Mouse (Mus musculus) granulocyte monocyte progenitor cell, adult 5-6 weeks (primary cell): ENCODE measurements around the gene Helq. TPM values are rescaled to one million over a fixed set of nuclear protein-coding genes. Genes with fewer than 3 reads are reported as not detected.

Experiments used
- ATAC-seq: replicated peaks from 2 replicates; pipeline ENCODE4 v1.8.0; 2016; ENCODE audit warnings: mild to moderate bottlenecking, moderate TSS enrichment, inconsistent platforms; ENCODE audit not compliant: poor library complexity, severe bottlenecking
- total RNA-seq, 2 experiments: library from RNA; stranded (forward) in 1 of 2; stranded (reverse) in 1 of 2; fragments of 200-712, 200-1000 nt in 1 of 2; fragments of >200 nt in 1 of 2; fragmentation: Nextera tagmentation in 1 of 2; gene quantifications; 2 replicates each; pipeline ENCODE4 v1.2.3; 2014 to 2017

The Helq gene
- total RNA-seq (2014; fragmentation: Nextera tagmentation) (19.6 and 35.1 TPM in 2 replicates), total RNA-seq (2017) (15.0 and 30.6 TPM in 2 replicates)

- ATAC-seq = peak; percentile 99
Measured at GRCm38 (mm10) chr5:100798165-100798860, at the start of gene Helq, which contains the start of gene Mrps18c. Helq (minus strand) TSS chr5:100798598. Mrps18c (plus strand) TSS chr5:100798627.

DNA sequence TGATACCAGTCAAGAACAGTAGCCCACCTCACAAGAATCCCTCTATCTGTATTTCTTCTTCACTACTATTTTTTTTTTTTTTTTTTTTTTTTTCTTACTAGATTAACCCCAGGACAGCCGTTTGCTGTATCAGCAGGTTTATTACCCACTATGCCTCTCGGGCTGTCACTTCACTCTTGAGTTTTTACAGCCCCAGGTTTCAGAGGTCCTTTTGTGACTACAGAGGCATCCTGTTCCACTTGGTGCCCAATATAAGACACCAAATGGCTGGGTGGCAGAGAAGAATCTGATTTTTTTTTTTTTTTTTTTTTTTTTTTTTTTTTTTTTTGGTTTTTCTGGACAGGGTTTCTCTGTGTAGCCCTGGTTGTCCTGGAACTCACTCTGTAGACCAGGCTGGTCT, 48.7 kb upstream of the Helq start:
- ATAC-seq = no peak

DNA sequence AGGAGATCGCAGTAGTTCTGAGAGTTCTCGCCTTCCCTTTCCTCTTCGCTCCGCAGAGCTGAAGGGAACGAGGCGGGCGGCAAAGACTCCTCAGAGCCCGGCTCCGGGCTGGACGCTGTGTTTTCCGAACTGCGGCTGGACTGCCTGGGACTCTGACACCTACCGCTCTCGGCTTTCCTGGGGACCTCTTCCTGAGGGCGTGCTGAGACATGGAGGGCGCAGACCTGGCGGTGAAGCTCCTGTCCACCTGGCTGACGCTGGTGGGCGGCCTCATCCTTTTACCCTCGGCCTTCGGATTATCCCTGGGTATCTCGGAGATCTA, 48.2 kb upstream of the Helq start:
- ATAC-seq = no peak

- peak; percentile 93 for ATAC-seq
Measured at GRCm38 (mm10) chr5:100845848-100846598, 47.6 kb upstream of the Helq start.

- no peak for ATAC-seq
Measured at GRCm38 (mm10) chr5:100845485-100845847, 47.1 kb upstream of the Helq start, which contains the start of gene Gpat3. Gpat3 (plus strand) TSS chr5:100845713.

DNA sequence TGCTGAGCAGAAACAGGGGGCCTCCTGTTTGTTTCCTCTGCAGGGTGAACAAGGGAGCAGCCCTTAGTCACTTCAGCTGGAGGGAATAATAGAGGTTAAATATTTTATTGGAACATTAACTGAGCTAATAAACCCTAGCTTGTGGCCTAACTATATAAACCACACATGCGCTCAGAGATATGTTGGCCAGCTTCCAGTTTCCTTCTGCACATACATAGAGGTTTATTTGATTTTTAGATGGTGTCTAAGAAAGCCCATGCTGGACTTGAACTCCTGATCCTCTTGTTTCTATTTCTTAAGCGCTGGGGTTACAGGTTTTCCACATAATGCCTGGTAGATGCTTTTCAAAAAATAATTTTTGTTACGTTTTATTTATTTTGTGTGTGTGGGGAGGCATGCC, 46.1 kb upstream of the Helq start:
- ATAC-seq = no peak

- ATAC-seq = no peak
Measured at GRCm38 (mm10) chr5:100837907-100838306, 39.5 kb upstream of the Helq start.

- no peak for ATAC-seq
Measured at GRCm38 (mm10) chr5:100835862-100836538, 37.6 kb upstream of the Helq start.

GRCm38 (mm10) chr5:100833841-100834240, 35.4 kb upstream of the Helq start:
- ATAC-seq = no peak

DNA sequence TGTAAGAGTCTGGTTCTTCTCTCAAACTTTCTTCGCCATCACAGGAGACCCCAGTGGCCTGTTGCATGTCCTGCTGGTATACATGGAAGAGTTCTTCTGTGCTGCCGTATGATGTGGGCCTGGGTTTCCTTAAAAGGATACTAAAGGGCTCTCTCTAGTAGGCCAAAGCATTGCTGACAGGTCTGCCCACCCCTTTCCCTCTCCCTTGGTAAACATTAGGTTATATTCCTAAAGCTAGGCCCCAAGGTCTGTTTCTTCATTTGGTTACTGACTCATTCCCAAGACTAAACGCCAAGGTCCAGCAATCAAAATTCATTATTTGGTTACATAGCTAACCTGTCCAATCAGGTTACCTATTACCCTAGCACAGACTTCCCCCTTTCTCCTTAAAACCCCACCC, 34.3 kb upstream of the Helq start:
- no peak for ATAC-seq

DNA sequence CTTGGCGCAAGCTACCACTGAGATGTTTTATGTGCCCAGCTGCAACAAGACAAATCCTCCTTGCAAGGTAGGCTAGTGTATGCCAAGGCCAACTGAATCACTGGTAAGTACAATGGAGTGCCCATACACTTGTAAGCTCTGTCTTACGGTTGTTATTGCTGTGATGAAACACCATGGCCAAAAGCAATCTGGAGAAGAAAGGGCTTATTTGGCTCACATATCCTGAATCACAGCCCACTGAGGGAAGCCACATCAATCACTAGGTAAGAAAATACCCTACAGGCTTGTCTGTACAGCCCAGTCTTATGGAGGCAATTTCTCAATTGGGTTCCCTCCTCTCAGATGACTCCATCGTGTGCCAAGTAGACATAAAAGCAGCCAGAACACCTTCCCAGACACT, 30.3 kb upstream of the Helq start:
- ATAC-seq = no peak

- no peak for ATAC-seq
Measured at GRCm38 (mm10) chr5:100826531-100826930, 28.1 kb upstream of the Helq start.

DNA sequence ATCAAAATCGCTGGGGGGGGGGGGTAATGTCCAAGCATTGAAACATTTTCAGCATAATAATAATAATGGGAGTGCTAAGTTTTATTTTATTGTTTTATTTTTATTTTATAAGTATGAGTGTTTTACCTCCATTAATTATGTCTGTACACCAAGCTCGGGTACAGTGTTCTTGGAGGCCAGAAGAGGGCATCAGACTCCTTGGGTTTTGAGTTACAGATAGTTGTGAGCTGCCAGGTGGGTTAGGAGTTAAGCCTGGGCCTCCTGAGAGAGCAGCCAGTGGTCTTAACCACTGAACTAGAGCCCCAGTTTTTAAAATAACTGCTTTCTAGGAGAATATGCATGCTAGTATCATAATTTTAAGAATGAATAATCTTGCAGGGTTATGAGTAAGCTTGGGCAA, 27.6 kb upstream of the Helq start:
- ATAC-seq = no peak

- no peak for ATAC-seq
Measured at GRCm38 (mm10) chr5:100822826-100823225, 24.4 kb upstream of the Helq start.

DNA sequence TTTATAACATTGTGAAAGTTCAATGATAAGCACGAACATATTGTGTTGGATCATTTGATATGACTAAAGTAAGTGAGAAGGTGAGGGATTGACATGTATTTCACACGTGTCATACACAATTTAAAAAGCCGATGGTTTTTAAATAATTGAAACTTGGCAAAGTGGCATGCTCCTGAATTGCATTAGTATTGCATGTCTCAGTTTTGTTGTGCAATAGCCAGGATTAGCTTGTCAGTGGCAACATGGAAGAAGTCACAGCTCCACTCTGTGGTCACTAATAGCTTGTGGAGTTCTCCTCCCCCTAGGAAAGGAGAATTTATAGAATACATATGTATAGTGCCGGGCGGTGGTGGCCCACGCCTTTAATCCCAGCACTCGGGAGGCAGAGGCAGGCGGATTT, 23.0 kb upstream of the Helq start:
- peak; percentile 82 for ATAC-seq

DNA sequence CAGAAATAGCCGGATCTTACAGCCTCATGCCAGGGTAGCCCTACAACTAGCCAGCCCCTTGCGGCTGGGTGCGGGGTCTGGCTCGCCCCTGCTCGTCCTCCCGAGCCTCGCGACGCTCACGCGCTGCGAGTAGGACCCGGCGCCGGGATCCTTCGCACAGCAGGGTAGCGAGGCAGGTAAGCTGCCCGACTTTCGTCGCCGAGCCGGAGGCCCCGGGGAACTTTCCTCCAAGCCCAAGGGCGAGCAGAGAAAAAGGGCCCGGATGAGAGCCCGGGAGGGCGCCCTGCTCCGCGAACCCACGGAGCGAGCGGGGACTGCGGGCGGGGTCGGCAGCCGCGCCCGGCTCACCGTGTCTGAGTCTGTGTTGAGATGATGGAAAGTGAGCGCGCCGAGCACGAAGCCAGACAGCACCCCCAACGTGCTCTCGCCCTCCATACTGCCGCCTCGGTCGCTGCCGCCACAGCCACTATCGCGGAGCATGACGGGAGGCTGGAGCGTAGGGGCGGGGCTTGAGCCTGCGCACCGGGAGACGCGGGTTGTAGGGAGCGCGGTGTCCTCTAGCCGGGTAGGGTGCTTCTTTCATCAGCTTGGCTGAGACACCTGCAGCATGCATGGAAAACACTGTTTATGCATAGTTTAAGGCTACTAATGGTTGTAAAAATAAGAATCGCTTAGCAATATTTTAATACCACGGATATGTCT, 22.2 kb upstream of the Helq start, which contains the start of gene Abraxas1:
Gene Abraxas1, minus strand, starts transcription at position 483 of the 702 bp plus-strand sequence.
- ATAC-seq = peak; percentile 95

DNA sequence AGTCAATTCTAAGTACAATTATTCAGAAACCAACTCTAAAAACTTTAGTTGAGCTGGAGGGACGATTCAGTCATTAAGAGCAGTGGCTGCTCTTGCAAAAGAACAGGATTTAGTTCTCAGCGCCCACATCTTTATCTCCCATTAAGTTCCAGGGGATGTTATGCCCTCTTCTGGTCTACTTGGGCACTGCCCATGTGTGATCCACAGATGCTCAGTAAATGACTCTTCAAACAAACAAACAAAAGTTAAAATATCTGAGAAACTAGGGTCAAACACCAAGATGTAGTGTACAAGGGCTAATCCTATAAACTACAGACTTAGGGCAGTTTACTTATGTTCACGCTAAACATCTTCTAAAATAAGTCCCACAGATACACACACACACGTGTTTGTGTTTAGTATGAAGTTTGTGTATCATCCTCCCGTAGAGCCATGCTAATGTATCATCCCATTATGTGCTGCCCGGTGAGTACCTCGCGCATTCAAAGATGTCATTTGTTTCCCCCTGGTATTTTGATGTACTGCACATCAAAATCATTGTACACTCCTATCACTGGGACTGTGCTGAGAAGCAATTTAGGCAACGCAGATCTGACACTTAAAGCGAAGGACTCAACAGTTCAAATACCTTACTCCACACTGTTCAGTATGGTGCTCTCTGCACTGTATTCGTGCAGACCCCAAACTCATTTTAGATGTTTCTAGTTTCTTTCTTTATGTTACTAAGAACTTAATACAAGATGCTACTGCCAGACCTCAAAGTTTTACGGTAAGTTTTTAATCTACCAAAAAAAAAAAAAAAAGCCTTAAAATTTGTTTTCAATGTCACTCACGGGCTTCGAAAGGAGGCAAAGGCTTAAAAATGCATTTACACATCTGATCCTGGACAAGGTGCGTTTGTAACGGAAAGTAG, 21.4 kb upstream of the Helq start:
- peak; percentile 31; the same call in 1 of the 2 replicates for ATAC-seq

GRCm38 (mm10) chr5:100818341-100818740, 19.9 kb upstream of the Helq start:
- no peak for ATAC-seq

- no peak for ATAC-seq
Measured at GRCm38 (mm10) chr5:100794084-100794483, 4.3 kb downstream of the Helq start.

DNA sequence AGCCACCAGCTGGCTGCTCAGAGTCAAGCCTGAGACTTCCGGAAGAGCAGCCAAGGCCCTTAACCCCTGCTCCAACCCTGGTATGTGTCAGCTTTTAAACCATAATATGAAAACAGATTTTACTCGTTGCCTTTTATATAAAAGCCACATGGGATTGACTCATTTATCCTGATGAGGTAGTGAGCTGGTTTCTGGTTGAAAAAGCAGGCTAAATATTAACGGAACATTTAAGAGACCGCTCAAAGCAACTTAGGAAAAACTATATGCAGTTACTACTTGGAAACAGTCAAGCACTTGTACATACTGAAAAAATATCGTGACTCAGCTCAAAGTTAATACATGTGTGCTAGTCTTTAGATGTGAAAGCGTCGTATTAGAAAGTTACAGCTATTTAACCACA, 6.1 kb downstream of the Helq start:
- no peak for ATAC-seq
